Mouse (Mus musculus) heart, embryonic 12.5 days (tissue): ENCODE measurements around the gene Fbxo42. TPM values are rescaled to one million over a fixed set of nuclear protein-coding genes. Genes with fewer than 3 reads are reported as not detected.
A peak's percentile ranks its signal among the peaks of the same experiment; 100 is the strongest.

Experiments
- ATAC-seq: fragments of 200-750 bp; cut with Nextera tagmentation; 2 replicates; pipeline ENCODE4 v1.8.0; 2017; ENCODE audit warnings: moderate TSS enrichment, moderate library complexity; ENCODE audit not compliant: insufficient number of reproducible peaks, low FRiP score
- H3K27ac ChIP-seq: fragments of 300-500 bp; sonication (generic); 2 replicates; pipeline ENCODE4 v1.5.1; 2016; ENCODE audit warnings: mild to moderate bottlenecking, moderate library complexity; ENCODE audit not compliant: poor library complexity, severe bottlenecking
- H3K27me3 ChIP-seq: fragments of 300-500 bp; sonication (generic); replicated peaks from 2 replicates; pipeline ENCODE4 v1.6.1; 2016; ENCODE audit warnings: mild to moderate bottlenecking, moderate library complexity
- H3K36me3 ChIP-seq: fragments of 300-500 bp; sonication (generic); 2 replicates; pipeline ENCODE4 v1.6.1; 2016; ENCODE audit warnings: mild to moderate bottlenecking, moderate library complexity
- H3K4me1 ChIP-seq: fragments of 300-500 bp; sonication (generic); replicated peaks from 2 replicates; pipeline ENCODE4 v1.6.1; 2016; ENCODE audit warnings: mild to moderate bottlenecking
- H3K4me2 ChIP-seq: fragments of 300-500 bp; sonication (generic); 2 replicates; pipeline ENCODE4 v1.6.1; 2016; ENCODE audit warnings: mild to moderate bottlenecking, moderate library complexity
- H3K4me3 ChIP-seq: fragments of 300-500 bp; sonication (generic); 2 replicates; pipeline ENCODE4 v1.5.1; 2016; ENCODE audit warnings: mild to moderate bottlenecking
- H3K9ac ChIP-seq: fragments of 300-500 bp; sonication (generic); 2 replicates; pipeline ENCODE4 v1.6.1; 2016; ENCODE audit warnings: mild to moderate bottlenecking, moderate library complexity
- H3K9me3 ChIP-seq: fragments of 300-500 bp; sonication (generic); replicated peaks from 2 replicates; pipeline ENCODE4 v1.6.1; 2016; ENCODE audit warnings: mild to moderate bottlenecking, moderate library complexity
- whole genome bisulfite sequencing: fragments of 180-500 bp; shearing (Covaris S2); methylation state at CpG from one replicate; pipeline ENCODE4 v1.1.7; 2016; 5-methylcytosine and 5-hydroxymethylcytosine counted together
- polyA plus RNA-seq: library from polyadenylated mRNA; unstranded; fragments of >200 nt; fragmentation: Nextera tagmentation; extraction: Ambion mirVana; gene quantifications from 2 replicates; pipeline ENCODE4 v1.2.1, GENCODE M21; 2016

Fbxo42 gene
- polyA plus RNA-seq, 1 experiment from 2014 or later = 18.2 TPM

GRCm38 (mm10) chr4:141196981-141197685 lies 49.4 kb downstream of the Fbxo42 start:
- 0 out of 2 replicates have a peak, but pooled peaks cover 3% of the 10 kb centered on the region for H3K9me3 ChIP-seq
- WGBS = 91% methylated on average over 13 of the region's 13 CpGs
- H3K4me1 ChIP-seq = peaks cover 8% of the 10 kb centered on the region; the same call in 1 of the 2 replicates
- H3K27ac ChIP-seq = no peak overlapping the region
- no peak overlapping the region for H3K4me2 ChIP-seq
- H3K27me3 ChIP-seq = no peaks in the 10 kb centered on the region
- ATAC-seq = no peak
- H3K9ac ChIP-seq = no peak overlapping the region
- no peak overlapping the region for H3K4me3 ChIP-seq
- H3K36me3 ChIP-seq = peaks cover 81% of the 10 kb centered on the region

- Histone ChIP-seq H3K4me1 (peaks cover 8% of the 10 kb centered on the region; the same call in 1 of the 2 replicates), H3K27me3 (no peaks in the 10 kb centered on the region), H3K36me3 (peaks cover 84% of the 10 kb centered on the region), H3K27ac (no peak overlapping the region), H3K9ac (no peak overlapping the region), H3K9me3 (0 out of 2 replicates have a peak, but pooled peaks cover 3% of the 10 kb centered on the region), H3K4me3 (no peak overlapping the region), H3K4me2 (no peak overlapping the region)
- no peak for ATAC-seq
- WGBS = 96% methylated on average over 9 of the region's 13 CpGs
Observed at GRCm38 (mm10) chr4:141197686-141198035, 49.9 kb downstream of the Fbxo42 start.

GRCm38 (mm10) chr4:141200906-141201305 lies 53.2 kb downstream of the Fbxo42 start:
- H3K4me1 ChIP-seq = peaks cover 17% of the 10 kb centered on the region
- peak overlapping the region; percentile 20; the same call in 1 of the 2 replicates for H3K27ac ChIP-seq
- H3K4me2 ChIP-seq = no peak overlapping the region
- no peak for ATAC-seq
- 62% methylated on average over 11 of the region's 11 CpGs for WGBS
- H3K4me3 ChIP-seq = no peak overlapping the region
- H3K9ac ChIP-seq = no peak overlapping the region
- peaks cover 77% of the 10 kb centered on the region for H3K36me3 ChIP-seq
- H3K9me3 ChIP-seq = 0 out of 2 replicates have a peak, but pooled peaks cover 3% of the 10 kb centered on the region
- H3K27me3 ChIP-seq = no peaks in the 10 kb centered on the region

GRCm38 (mm10) chr4:141202192-141202591 lies 54.5 kb downstream of the Fbxo42 start:
- Histone ChIP-seq H3K4me3 (no peak overlapping the region), H3K27ac (no peak overlapping the region), H3K27me3 (no peaks in the 10 kb centered on the region), H3K4me2 (no peak overlapping the region), H3K9me3 (0 out of 2 replicates have a peak, but pooled peaks cover 3% of the 10 kb centered on the region), H3K36me3 (peaks cover 65% of the 10 kb centered on the region), H3K9ac (no peak overlapping the region), H3K4me1 (peaks cover 17% of the 10 kb centered on the region)
- 77% methylated on average over 6 of the region's 6 CpGs for WGBS
- no peak for ATAC-seq

GRCm38 (mm10) chr4:141204580-141205061 lies 56.9 kb downstream of the Fbxo42 start:
- 43% methylated on average over 4 of the region's 4 CpGs for WGBS
- no peak overlapping the region for H3K4me3 ChIP-seq
- no peak overlapping the region for H3K27ac ChIP-seq
- peaks cover 42% of the 10 kb centered on the region for H3K36me3 ChIP-seq
- ATAC-seq = peak; percentile 29; the same call in 1 of the 2 replicates
- H3K9ac ChIP-seq = no peak overlapping the region
- H3K4me1 ChIP-seq = peaks cover 17% of the 10 kb centered on the region
- H3K27me3 ChIP-seq = no peaks in the 10 kb centered on the region
- no peak overlapping the region for H3K4me2 ChIP-seq
- no peaks in the 10 kb centered on the region for H3K9me3 ChIP-seq

- WGBS = 90% methylated on average over 5 of the region's 5 CpGs
Observed at GRCm38 (mm10) chr4:141207081-141207480, 59.4 kb downstream of the Fbxo42 start.

GRCm38 (mm10) chr4:141210524-141211219 lies 63.0 kb downstream of the Fbxo42 start:
- peak overlapping the region; percentile 47; the same call in 1 of the 2 replicates for H3K9ac ChIP-seq
- no peak for ATAC-seq

More at GRCm38 (mm10) chr4:141207081-141207480, 59.4 kb downstream of the Fbxo42 start:
- peaks cover 22% of the 10 kb centered on the region for H3K36me3 ChIP-seq
- peaks cover 9% of the 10 kb centered on the region for H3K4me1 ChIP-seq
- H3K27me3 ChIP-seq = no peaks in the 10 kb centered on the region
- H3K4me3 ChIP-seq = no peak overlapping the region
- H3K4me2 ChIP-seq = no peak overlapping the region
- H3K9ac ChIP-seq = no peak overlapping the region
- ATAC-seq = no peak
- no peak overlapping the region for H3K27ac ChIP-seq
- H3K9me3 ChIP-seq = no peaks in the 10 kb centered on the region

GRCm38 (mm10) chr4:141211646-141212045 lies 63.9 kb downstream of the Fbxo42 start:
- no peak overlapping the region for H3K9ac ChIP-seq
- H3K4me1 ChIP-seq = peaks cover 15% of the 10 kb centered on the region
- no peak overlapping the region for H3K4me2 ChIP-seq
- no peaks in the 10 kb centered on the region for H3K9me3 ChIP-seq
- H3K36me3 ChIP-seq = no peaks in the 10 kb centered on the region
- no peak for ATAC-seq
- no peaks in the 10 kb centered on the region for H3K27me3 ChIP-seq
- H3K27ac ChIP-seq = no peak overlapping the region
- 91% methylated on average over 4 of the region's 4 CpGs for WGBS
- no peak overlapping the region for H3K4me3 ChIP-seq

More at GRCm38 (mm10) chr4:141210524-141211219, 63.0 kb downstream of the Fbxo42 start:
- no peaks in the 10 kb centered on the region for H3K36me3 ChIP-seq
- peaks cover 15% of the 10 kb centered on the region for H3K4me1 ChIP-seq
- peak overlapping the region; percentile 36 for H3K4me3 ChIP-seq
- no peaks in the 10 kb centered on the region for H3K9me3 ChIP-seq
- peak overlapping the region; percentile 62 for H3K4me2 ChIP-seq
- 75% methylated on average over 14 of the region's 14 CpGs for WGBS
- no peaks in the 10 kb centered on the region for H3K27me3 ChIP-seq
- peak overlapping the region; percentile 62 for H3K27ac ChIP-seq

GRCm38 (mm10) chr4:141212892-141213291 lies 65.2 kb downstream of the Fbxo42 start:
- Histone ChIP-seq H3K4me2 (peak overlapping the region; percentile 98), H3K4me3 (no peak overlapping the region), H3K36me3 (no peaks in the 10 kb centered on the region), H3K9ac (no peak overlapping the region), H3K27ac (no peak overlapping the region), H3K9me3 (no peaks in the 10 kb centered on the region), H3K4me1 (peaks cover 15% of the 10 kb centered on the region), H3K27me3 (no peaks in the 10 kb centered on the region)
- ATAC-seq = no peak
- 84% methylated on average over 9 of the region's 9 CpGs for WGBS

- Histone ChIP-seq H3K27me3 (no peaks in the 10 kb centered on the region), H3K4me1 (peaks cover 15% of the 10 kb centered on the region), H3K4me2 (peak overlapping the region; percentile 98), H3K9me3 (no peaks in the 10 kb centered on the region), H3K9ac (peak overlapping the region; percentile 69; the same call in 1 of the 2 replicates), H3K27ac (no peak overlapping the region), H3K36me3 (no peaks in the 10 kb centered on the region), H3K4me3 (peak overlapping the region; percentile 61)
- WGBS = 49% methylated on average over 2 of the region's 2 CpGs
- no peak for ATAC-seq
Observed at GRCm38 (mm10) chr4:141213342-141213741, 65.6 kb downstream of the Fbxo42 start.

- H3K27me3 ChIP-seq = no peaks in the 10 kb centered on the region
- peaks cover 18% of the 10 kb centered on the region for H3K4me1 ChIP-seq
- peak within 1 kb of the TSS; percentile 61 for H3K4me3 ChIP-seq
- no peaks in the 10 kb centered on the region for H3K36me3 ChIP-seq
- peak; percentile 83 for ATAC-seq
- peak within 1 kb of the TSS; percentile 69 for H3K9ac ChIP-seq
- no peak within 1 kb of the TSS for H3K27ac ChIP-seq
- H3K9me3 ChIP-seq = no peaks in the 10 kb centered on the region
- under 1% methylated on average over 24 of the region's 24 CpGs for WGBS
- peak within 1 kb of the TSS; percentile 98 for H3K4me2 ChIP-seq
Observed at GRCm38 (mm10) chr4:141213770-141214336, 66.1 kb downstream of the Fbxo42 start, which contains the start of gene Rsg1. TSS of gene Rsg1 (plus strand) at chr4:141213956.
